8 mouse cellular contexts compared by ENCODE assay signal in the genomic region with DNA sequence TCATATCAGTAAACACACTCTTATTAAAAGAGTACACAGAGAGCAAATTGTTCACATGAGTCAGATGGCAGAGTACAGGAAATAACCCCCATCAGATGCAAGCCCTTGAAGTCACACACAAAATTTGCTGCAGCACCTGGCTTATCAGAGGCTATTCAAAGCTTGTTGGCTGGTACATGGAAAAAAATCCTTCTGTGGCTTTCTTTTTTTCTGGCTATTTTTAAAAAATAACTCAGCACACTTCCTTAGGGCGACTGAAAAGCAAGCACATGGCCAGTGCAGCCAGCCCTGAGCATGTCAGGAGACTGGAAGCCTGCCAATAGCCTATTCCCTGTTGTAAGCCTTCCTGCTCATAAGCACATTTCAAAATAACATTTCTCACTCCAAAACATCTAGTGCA. TPM values are rescaled to one million over a fixed set of nuclear protein-coding genes. Genes with fewer than 3 reads are reported as not detected.
DNase-seq lines count a peak whose midpoint lies in the region; ATAC-seq lines count a peak whose summit lies in the region.

No protein-coding gene starts in this region.

- no peaks in the 10 kb centered on the region for H3K4me1 ChIP-seq in liver, embryonic 12.5 days

- H3K9me3 ChIP-seq in liver, embryonic 12.5 days (replicated peaks): no peaks in the 10 kb centered on the region

- WGBS in liver, embryonic 12.5 days (ENCODE audit: insufficient replicate concordance): 7% methylated on average over 1 of the region's 1 CpGs

- H3K27ac ChIP-seq in liver, embryonic 12.5 days: no peak overlapping the region

- no peak overlapping the region for H3K9ac ChIP-seq in liver, embryonic 12.5 days

- H3K36me3 ChIP-seq in liver, embryonic 12.5 days: no peaks in the 10 kb centered on the region

- DNase-seq in adrenal gland, adult (ENCODE audit: inconsistent age in 2 of 2, low spot score in 1 of 2): peak; percentile 44 to 80
- DNase-seq in adrenal gland, postnatal 4 days (ENCODE audit: low spot score in 2 of 2): no peak
- peak; percentile 16 for DNase-seq in ovary, adult 18-20 months (ENCODE audit: low spot score)
- DNase-seq in ovary, postnatal 10 days (ENCODE audit: low spot score): no peak
- peak; percentile 59 to 68 for DNase-seq in cerebellum, postnatal 36 days
- DNase-seq in lung, postnatal 25 days (ENCODE audit: low spot score): peak; percentile 43

- no peak overlapping the region for H3K4me2 ChIP-seq in liver, embryonic 12.5 days

- no peak overlapping the region for H3K4me3 ChIP-seq in liver, embryonic 12.5 days

- ATAC-seq in hematopoietic stem cell, adult 5-6 weeks (replicated peaks in 1 of 2; ENCODE audit: insufficient read depth in 1 of 2, low FRiP score in 2 of 2, low TSS enrichment in 1 of 2, low read depth in 1 of 2, poor library complexity in 2 of 2, severe bottlenecking in 2 of 2): peak; percentile 68 to 82
- ATAC-seq in liver, embryonic 12.5 days: no peak

- H3K27me3 ChIP-seq in liver, embryonic 12.5 days (replicated peaks): no peaks in the 10 kb centered on the region

RNA-seq across cellular contexts. Expression of gene Fundc1, which starts 18.6 kb away (rescaled TPM):
- 10 to 100 TPM; 47.0 to 52.8 TPM for total RNA-seq in adrenal gland, postnatal 4 days (2021)
- 48.2 and 57.8 TPM in 2 replicates for total RNA-seq in hematopoietic stem cell, adult 5-6 weeks (2017)
- polyA plus RNA-seq in liver, embryonic 12.5 days (2016; fragmentation: Nextera tagmentation; extraction: Ambion mirVana): 20.9 and 22.4 TPM in 2 replicates

Comparison
In these comparisons a context has a peak if more than half of its experiments do, and no peak if none do; other contexts are left out.
1. DNase-seq: peak in adrenal gland, adult (2 of 2), ovary, adult 18-20 months (single experiment), cerebellum, postnatal 36 days (2 of 2) and lung, postnatal 25 days (single experiment); none in adrenal gland, postnatal 4 days (0 of 2) and ovary, postnatal 10 days (single experiment).